Mouse (Mus musculus) kidney, embryonic 16.5 days (tissue): ENCODE data around the gene Tlr8. TPM values are rescaled to one million over a fixed set of nuclear protein-coding genes. Genes with fewer than 3 reads are reported as not detected.
"Not testable (repeated sequence)": the region's sequence is repeated elsewhere in the genome, so short reads cannot be mapped to it uniquely, and the experiment has no call there.

ENCODE experiments used
- ATAC-seq: fragments of 200-750 bp; cut with Nextera tagmentation; 2 replicates; pipeline ENCODE4 v1.8.0; 2017; ENCODE audit warnings: moderate TSS enrichment; ENCODE audit not compliant: low FRiP score, low TSS enrichment
- H3K27ac ChIP-seq: fragments of 300-500 bp; sonication (generic); 2 replicates; pipeline ENCODE4 v1.5.1; 2014; ENCODE audit warnings: low read length
- H3K27me3 ChIP-seq: fragments of 300-500 bp; sonication (generic); 2 replicates; pipeline ENCODE4 v1.6.1; 2014; ENCODE audit warnings: low read length, control low read depth, mixed read lengths; ENCODE audit not compliant: insufficient read depth
- H3K36me3 ChIP-seq: fragments of 300-500 bp; sonication (generic); 2 replicates; pipeline ENCODE4 v1.6.1; 2014; ENCODE audit warnings: low read length, control low read depth, mixed read lengths; ENCODE audit not compliant: insufficient read depth
- H3K4me1 ChIP-seq: fragments of 300-500 bp; sonication (generic); 2 replicates; pipeline ENCODE4 v1.6.1; 2014; ENCODE audit warnings: low read length, control low read depth, mixed read lengths; ENCODE audit not compliant: insufficient read depth
- H3K4me2 ChIP-seq: fragments of 300-500 bp; sonication (generic); replicated peaks from 2 replicates; pipeline ENCODE4 v1.6.1; 2014; ENCODE audit warnings: low read depth, low read length
- H3K4me3 ChIP-seq: fragments of 300-500 bp; sonication (generic); 2 replicates; pipeline ENCODE4 v1.5.1; 2014; ENCODE audit warnings: mild to moderate bottlenecking, low read length
- H3K9ac ChIP-seq: fragments of 300-500 bp; sonication (generic); replicated peaks from 2 replicates; pipeline ENCODE4 v1.6.1; 2014; ENCODE audit warnings: low read length
- H3K9me3 ChIP-seq: fragments of 300-500 bp; sonication (generic); 2 replicates; pipeline ENCODE4 v1.6.1; 2016; ENCODE audit warnings: low read length, control low read depth
- WGBS: fragments of 180-500 bp; shearing (Covaris S2); extraction: QIAGEN DNeasy Blood & Tissue Kit; methylation state at CpG from one replicate; pipeline ENCODE4 v1.1.7; 2014; 5-methylcytosine and 5-hydroxymethylcytosine counted together
- polyA plus RNA-seq: library from polyadenylated mRNA; unstranded; fragments of >200 nt; fragmentation: Nextera tagmentation; extraction: Ambion mirVana; gene quantifications from 2 replicates; pipeline ENCODE4 v1.2.1, GENCODE M21; 2015

The Tlr8 gene
- polyA plus RNA-seq, result 0.06 and 0.15 TPM in 2 replicates

DNA sequence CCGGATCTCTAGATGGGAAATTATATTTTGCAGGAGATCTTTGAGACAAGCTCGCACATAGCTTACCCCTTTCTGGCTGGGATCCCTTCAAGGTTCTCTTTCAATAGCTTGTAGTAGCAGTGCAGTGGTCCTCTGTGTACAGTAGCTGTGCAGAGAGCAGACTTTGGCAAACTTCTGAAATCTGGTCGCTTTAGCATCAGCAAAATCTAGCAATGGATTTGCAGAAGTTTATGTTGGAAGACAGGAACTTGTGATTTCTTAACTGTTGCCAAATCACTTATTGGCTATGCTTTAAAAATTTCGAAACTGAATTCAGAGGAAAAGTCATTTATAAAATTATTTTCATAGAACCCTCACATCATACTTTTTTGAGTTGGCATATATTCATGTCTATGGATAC lies at the start of gene Tlr8:
TSS of gene Tlr8 (minus strand) at position 244 of the 400 bp plus-strand sequence.
- H3K27me3 ChIP-seq, result peaks cover 10% of the 10 kb centered on the region; the same call in 1 of the 2 replicates
- no peak for ATAC-seq
- H3K27ac ChIP-seq, result no peak within 1 kb of the TSS
- no peak within 1 kb of the TSS for H3K4me3 ChIP-seq
- no peak within 1 kb of the TSS for H3K4me2 ChIP-seq
- no peaks in the 10 kb centered on the region for H3K4me1 ChIP-seq
- no peaks in the 10 kb centered on the region for H3K36me3 ChIP-seq
- 74% methylated on average over 4 of the region's 4 CpGs for WGBS
- H3K9me3 ChIP-seq, result no peaks in the 10 kb centered on the region
- no peak within 1 kb of the TSS for H3K9ac ChIP-seq

DNA sequence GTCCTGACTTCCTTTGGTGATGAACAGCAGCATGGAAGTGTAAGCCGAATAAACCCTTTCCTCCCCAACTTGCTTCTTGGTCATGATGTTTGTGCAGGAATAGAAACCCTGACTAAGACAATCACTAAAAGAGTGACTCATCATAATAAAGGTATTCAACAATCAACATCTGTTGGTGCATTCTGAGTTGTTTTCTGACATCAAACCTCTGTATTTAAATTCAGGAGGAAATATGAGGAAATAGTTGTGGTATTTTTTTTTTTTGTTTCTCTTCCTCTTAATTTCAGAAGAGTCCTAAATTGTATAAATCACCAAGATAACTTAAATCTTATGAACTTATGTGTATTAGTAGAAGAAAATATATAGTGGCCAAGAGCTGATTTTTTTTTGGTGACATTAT lies 37.9 kb upstream of the Tlr8 start:
- not testable (repeated sequence) for H3K9me3 ChIP-seq, ATAC-seq, H3K4me3 ChIP-seq, H3K4me2 ChIP-seq, H3K27ac ChIP-seq, H3K9ac ChIP-seq, H3K27me3 ChIP-seq, H3K4me1 ChIP-seq, H3K36me3 ChIP-seq
- no CpG with 5 or more reads among the region's 1 CpGs for WGBS

DNA sequence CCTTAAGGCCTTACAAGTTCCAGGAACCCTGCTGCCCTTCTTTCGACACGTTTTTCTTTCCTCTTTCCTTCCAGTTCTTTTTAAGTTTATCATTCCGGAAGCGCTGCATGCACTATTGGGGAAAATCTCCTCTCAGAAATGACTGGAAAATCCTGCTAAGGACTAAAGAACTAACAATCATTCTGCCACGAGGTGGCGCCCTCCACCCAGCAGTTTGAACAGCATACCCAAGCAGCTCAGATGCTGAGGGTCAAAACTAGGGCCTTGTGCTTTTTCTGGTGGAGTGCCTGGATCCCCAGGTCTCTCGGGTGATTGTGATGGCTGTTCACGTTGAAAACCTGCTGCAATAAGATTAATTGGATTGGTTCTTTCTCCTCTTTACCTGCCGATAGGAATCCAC lies 12.8 kb upstream of the Tlr8 start:
- Histone ChIP-seq H3K9me3 (no peaks in the 10 kb centered on the region), H3K9ac (no peak overlapping the region), H3K4me2 (peak overlapping the region; percentile 42), H3K27ac (no peak overlapping the region), H3K4me3 (peak overlapping the region; percentile 27), H3K27me3 (peaks cover 12% of the 10 kb centered on the region; the same call in 1 of the 2 replicates), H3K36me3 (no peaks in the 10 kb centered on the region), H3K4me1 (no peaks in the 10 kb centered on the region)
- 21% methylated on average over 9 of the region's 9 CpGs for WGBS
- ATAC-seq, result peak; percentile 80; the same call in 1 of the 2 replicates

DNA sequence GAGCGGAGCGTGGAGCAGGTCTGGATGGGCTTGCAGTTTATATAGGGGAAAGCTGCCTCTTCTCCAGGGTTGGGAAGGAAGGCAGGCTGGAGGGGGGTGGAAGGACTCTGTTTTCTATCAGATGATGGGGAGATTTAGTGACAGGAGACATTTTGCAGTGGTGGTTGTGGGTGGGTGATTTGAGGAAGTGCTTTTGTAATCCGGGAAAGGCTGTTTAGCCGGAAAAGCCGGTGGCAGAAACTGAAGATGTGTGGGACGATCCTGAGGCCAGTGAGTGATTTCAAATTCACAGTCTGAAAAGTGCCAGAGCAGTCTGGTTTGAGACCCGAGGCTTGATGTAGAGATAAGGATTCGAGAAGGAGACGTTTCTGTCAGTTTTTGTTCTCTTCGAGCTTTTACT lies 12.4 kb upstream of the Tlr8 start:
- 50% methylated on average over 10 of the region's 10 CpGs for WGBS
- peaks cover 12% of the 10 kb centered on the region; the same call in 1 of the 2 replicates for H3K27me3 ChIP-seq
- no peaks in the 10 kb centered on the region for H3K36me3 ChIP-seq
- peak overlapping the region; percentile 42 for H3K4me2 ChIP-seq
- no peaks in the 10 kb centered on the region for H3K9me3 ChIP-seq
- no peak for ATAC-seq
- H3K9ac ChIP-seq, result no peak overlapping the region
- peak overlapping the region; percentile 27 for H3K4me3 ChIP-seq
- H3K4me1 ChIP-seq, result no peaks in the 10 kb centered on the region
- no peak overlapping the region for H3K27ac ChIP-seq

DNA sequence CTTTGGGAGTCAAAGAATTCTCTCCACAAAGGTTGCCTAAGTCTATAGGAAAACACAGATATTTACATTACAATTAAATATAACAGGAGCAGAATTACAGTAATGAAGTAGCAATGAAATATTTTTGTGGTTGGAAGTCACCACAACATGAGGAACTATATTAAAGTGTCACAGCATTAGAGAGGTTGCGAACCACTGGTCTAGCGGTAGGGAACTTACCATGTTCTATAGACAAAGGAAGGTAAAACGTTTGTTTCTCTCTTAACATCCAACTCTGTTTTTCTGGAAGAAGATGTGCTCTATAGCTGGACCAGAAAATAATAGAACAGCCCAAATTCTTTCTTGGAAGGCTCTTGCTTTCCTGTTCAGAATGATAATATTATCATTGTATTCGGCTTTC lies 599 bp downstream of the Tlr8 start:
- no peak overlapping the region for H3K27ac ChIP-seq
- H3K9ac ChIP-seq, result no peak overlapping the region
- no peaks in the 10 kb centered on the region for H3K4me1 ChIP-seq
- WGBS, result 82% methylated on average over 4 of the region's 4 CpGs
- no peak overlapping the region for H3K4me3 ChIP-seq
- H3K9me3 ChIP-seq, result no peaks in the 10 kb centered on the region
- peaks cover 10% of the 10 kb centered on the region; the same call in 1 of the 2 replicates for H3K27me3 ChIP-seq
- H3K4me2 ChIP-seq, result no peak overlapping the region
- no peaks in the 10 kb centered on the region for H3K36me3 ChIP-seq
- ATAC-seq, result no peak

DNA sequence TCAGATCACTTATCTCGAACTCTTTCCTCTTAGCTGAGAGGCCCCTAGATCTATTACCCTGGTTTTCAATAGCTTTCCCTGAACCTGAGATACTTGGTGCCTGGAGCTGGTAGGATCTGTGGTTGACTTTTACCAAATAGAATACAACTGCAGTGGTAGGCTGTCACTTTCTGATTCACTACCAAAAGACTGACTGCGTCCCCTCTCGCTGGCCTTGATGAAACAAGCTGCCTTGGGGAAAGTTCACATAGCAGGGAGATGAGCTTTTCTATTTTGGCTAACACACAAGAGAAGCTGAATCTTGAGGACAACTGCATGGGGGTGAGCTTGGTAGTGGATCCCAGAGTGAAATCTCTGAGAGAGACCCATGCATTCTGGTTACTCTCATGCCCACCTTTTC lies 22.4 kb downstream of the Tlr8 start:
- ATAC-seq, result no peak
- Histone ChIP-seq H3K4me2 (no peak overlapping the region), H3K27ac (no peak overlapping the region), H3K36me3 (no peaks in the 10 kb centered on the region), H3K4me3 (no peak overlapping the region), H3K27me3 (peaks cover 26% of the 10 kb centered on the region), H3K9ac (no peak overlapping the region), H3K9me3 (no peaks in the 10 kb centered on the region), H3K4me1 (no peaks in the 10 kb centered on the region)
- WGBS, result 85% methylated on average over 3 of the region's 3 CpGs

DNA sequence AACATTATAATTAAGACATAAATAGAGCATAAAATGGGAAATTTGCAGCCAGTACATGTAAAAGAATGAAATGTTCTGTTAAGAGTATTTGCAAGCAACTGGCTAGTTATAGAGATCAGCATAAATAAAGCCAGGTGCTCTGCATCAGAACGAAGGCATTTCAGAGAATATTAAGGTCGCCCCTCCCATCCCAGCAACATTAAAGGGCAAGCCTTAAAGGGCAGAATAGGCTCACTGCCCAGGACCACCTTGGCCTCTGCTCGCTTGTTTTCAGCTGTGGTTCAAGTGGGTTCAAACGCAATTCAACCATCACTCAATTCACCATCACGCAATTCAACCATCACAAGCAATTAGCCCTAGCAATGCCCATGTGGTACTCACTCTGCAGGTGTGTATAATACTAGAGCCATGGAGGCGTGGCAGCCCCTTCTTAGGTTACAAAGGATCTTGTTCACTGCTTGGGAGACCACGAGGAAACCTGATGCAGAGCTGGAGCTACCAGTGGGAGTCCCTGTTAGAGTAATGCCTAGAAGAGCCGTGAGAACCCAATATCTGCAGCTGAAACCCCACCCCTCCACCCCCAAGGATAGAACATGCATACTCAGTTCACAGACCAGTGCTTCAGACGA lies 24.7 kb downstream of the Tlr8 start:
- no peaks in the 10 kb centered on the region for H3K36me3 ChIP-seq
- no peak overlapping the region for H3K4me2 ChIP-seq
- no peak overlapping the region for H3K9ac ChIP-seq
- no peak overlapping the region for H3K4me3 ChIP-seq
- no peak overlapping the region for H3K27ac ChIP-seq
- H3K27me3 ChIP-seq, result peaks cover 21% of the 10 kb centered on the region; the same call in 1 of the 2 replicates
- no peaks in the 10 kb centered on the region for H3K4me1 ChIP-seq
- 52% methylated on average over 9 of the region's 9 CpGs for WGBS
- H3K9me3 ChIP-seq, result no peaks in the 10 kb centered on the region
- peak; percentile 84 for ATAC-seq

DNA sequence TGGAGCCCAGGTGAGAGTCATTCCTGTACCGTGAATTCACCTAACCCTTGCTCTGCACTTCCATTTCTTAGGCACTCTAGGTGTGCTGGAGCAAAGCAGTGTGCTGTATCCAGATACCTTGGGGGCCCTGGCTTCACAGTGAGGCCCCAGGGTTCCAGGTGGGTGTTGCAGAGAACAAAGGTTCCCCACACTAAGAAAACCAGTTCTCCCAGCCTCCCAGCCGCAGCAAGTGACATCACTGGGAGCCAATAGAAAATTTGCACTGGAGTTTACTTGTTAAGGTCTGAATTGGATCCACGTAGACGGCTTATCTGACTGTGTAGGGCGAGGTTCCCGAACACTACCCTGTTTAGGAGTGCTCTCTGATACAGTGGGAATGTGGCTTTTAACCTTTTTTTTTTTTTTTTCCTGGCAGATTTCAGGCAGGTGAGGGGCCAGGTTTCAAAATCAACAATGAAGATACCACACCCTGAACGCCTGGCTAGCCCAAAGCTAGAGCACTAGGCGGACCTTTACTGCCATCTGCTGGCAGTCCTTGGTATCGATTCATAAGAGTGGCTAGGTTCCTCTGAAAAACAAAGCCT lies 30.9 kb downstream of the Tlr8 start:
- WGBS, result 24% methylated on average over 9 of the region's 9 CpGs
- H3K4me2 ChIP-seq, result no peak overlapping the region
- peak; percentile 75 for ATAC-seq
- H3K4me1 ChIP-seq, result no peaks in the 10 kb centered on the region
- H3K36me3 ChIP-seq, result no peaks in the 10 kb centered on the region
- H3K9ac ChIP-seq, result no peak overlapping the region
- no peaks in the 10 kb centered on the region for H3K9me3 ChIP-seq
- peaks cover 7% of the 10 kb centered on the region; the same call in 1 of the 2 replicates for H3K27me3 ChIP-seq
- peak overlapping the region; percentile 19; the same call in 1 of the 2 replicates for H3K27ac ChIP-seq
- H3K4me3 ChIP-seq, result no peak overlapping the region

DNA sequence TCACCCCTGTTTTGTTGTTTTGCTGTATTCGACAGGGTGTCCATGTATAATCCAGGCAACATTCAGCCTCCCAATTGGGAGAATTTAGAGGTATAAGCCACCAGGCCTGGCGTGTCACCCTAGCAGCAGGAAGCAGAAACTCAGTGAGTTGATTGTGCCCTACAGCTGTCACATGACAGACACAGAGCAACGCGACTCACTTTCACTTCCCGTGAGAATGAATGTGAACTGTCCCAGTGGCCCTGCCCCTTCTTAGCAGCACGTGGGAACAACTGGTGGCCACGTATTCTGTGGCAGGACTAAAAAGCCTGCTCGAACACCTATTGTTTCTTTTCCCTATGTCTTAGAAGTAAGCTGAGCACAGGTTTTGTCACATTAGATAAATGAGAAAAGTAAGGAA lies 33.0 kb downstream of the Tlr8 start:
- Histone ChIP-seq H3K27ac (no peak overlapping the region), H3K9ac (no peak overlapping the region), H3K4me2 (no peak overlapping the region), H3K4me3 (no peak overlapping the region), H3K4me1 (no peaks in the 10 kb centered on the region), H3K9me3 (no peaks in the 10 kb centered on the region), H3K36me3 (no peaks in the 10 kb centered on the region), H3K27me3 (peaks cover 7% of the 10 kb centered on the region; the same call in 1 of the 2 replicates)
- 74% methylated on average over 8 of the region's 8 CpGs for WGBS
- ATAC-seq, result no peak

DNA sequence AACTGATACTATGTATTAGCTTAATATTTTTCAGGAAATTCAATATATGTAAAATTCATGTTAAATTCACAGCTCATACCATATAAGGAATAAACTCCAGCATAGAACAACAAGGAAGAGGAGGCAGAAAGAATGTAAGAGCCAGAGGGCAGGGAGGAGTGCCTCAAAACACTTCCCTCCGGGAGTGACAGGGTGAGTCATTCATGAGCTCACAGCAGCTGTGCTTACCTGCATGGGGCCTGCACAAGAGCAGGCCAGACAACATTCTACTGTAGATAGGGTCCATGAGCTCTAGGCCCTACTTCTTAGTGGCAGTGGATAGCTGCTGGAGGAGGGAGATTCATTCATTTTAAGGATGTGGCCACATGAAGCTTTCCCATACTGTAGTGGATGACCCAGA lies 34.3 kb downstream of the Tlr8 start:
- Histone ChIP-seq H3K27ac (no peak overlapping the region), H3K4me2 (no peak overlapping the region), H3K27me3 (peaks cover 10% of the 10 kb centered on the region), H3K36me3 (no peaks in the 10 kb centered on the region), H3K4me3 (no peak overlapping the region), H3K4me1 (no peaks in the 10 kb centered on the region), H3K9ac (no peak overlapping the region), H3K9me3 (no peaks in the 10 kb centered on the region)
- ATAC-seq, result no peak
- 68% methylated on average over 1 of the region's 1 CpGs for WGBS
